7 mouse cellular contexts compared by ENCODE assay signal in genomic region chrX:103529185-103529584, GRCm38 (mm10).
DNase-seq lines count a peak whose midpoint lies in the region; ATAC-seq and TF ChIP-seq lines count a peak whose summit lies in the region.

No protein-coding gene starts in this region.

- peaks cover 16% of the 10 kb centered on the region for H3K4me1 ChIP-seq in bone marrow macrophage, adult 2 months (ENCODE audit: control insufficient read depth, insufficient read depth, low read length)
- peaks cover 5% of the 10 kb centered on the region; the same call in 1 of the 2 replicates for H3K4me1 ChIP-seq in embryonic facial prominence, embryonic 12.5 days
- no peaks in the 10 kb centered on the region for H3K4me1 ChIP-seq in intestine, postnatal 0 days (replicated peaks; ENCODE audit: control insufficient read depth, insufficient read depth, low read length)
- H3K4me1 ChIP-seq in limb, embryonic 11.5 days (ENCODE audit: control insufficient read depth, insufficient read depth, low read length), result no peaks in the 10 kb centered on the region
- peaks cover 9% of the 10 kb centered on the region for H3K4me1 ChIP-seq in midbrain, embryonic 11.5 days (ENCODE audit: control insufficient read depth, insufficient read depth, low read length)

- TF ChIP-seq CTCF in bone marrow macrophage, adult 2 months (IDR thresholded peaks at IDR 0.05; ENCODE audit: low read depth, low read length), result no peak
- no peak for TF ChIP-seq CTCF in intestine, postnatal 0 days (IDR thresholded peaks at IDR 0.05; ENCODE audit: low read depth)

- ATAC-seq in embryonic facial prominence, embryonic 12.5 days (ENCODE audit: insufficient number of reproducible peaks, insufficient read depth, low FRiP score, low TSS enrichment), result no peak; the same call in 1 of the 2 replicates
- ATAC-seq in intestine, postnatal 0 days, result peak; percentile 72
- ATAC-seq in limb, embryonic 11.5 days (ENCODE audit: insufficient number of reproducible peaks, low FRiP score, low TSS enrichment, low read depth), result peak; percentile 80; the same call in 1 of the 2 replicates
- ATAC-seq in midbrain, embryonic 11.5 days (ENCODE audit: low FRiP score), result peak; percentile 71

- H3K4me3 ChIP-seq in bone marrow macrophage, adult 2 months (ENCODE audit: insufficient read depth, low read length), result peak overlapping the region; percentile 32
- H3K4me3 ChIP-seq in embryonic facial prominence, embryonic 12.5 days, result 0 out of 2 replicates have a peak overlapping the region, but pooled peaks have one; percentile 5
- peak overlapping the region; percentile 9; the same call in 1 of the 2 replicates for H3K4me3 ChIP-seq in intestine, postnatal 0 days (ENCODE audit: low read depth, low read length)
- no peak overlapping the region for H3K4me3 ChIP-seq in limb, embryonic 11.5 days (ENCODE audit: low read depth, low read length)
- no peak overlapping the region for H3K4me3 ChIP-seq in midbrain, embryonic 11.5 days (ENCODE audit: low read depth, low read length)

- TF ChIP-seq POLR2A in bone marrow macrophage, adult 2 months (IDR thresholded peaks at IDR 0.05; ENCODE audit: borderline replicate concordance, low read depth, low read length), result no peak

- H3K27me3 ChIP-seq in embryonic facial prominence, embryonic 12.5 days, result no peaks in the 10 kb centered on the region
- no peaks in the 10 kb centered on the region for H3K27me3 ChIP-seq in intestine, postnatal 0 days (replicated peaks; ENCODE audit: control insufficient read depth, insufficient read depth, low read length)
- no peaks in the 10 kb centered on the region for H3K27me3 ChIP-seq in limb, embryonic 11.5 days (ENCODE audit: control insufficient read depth, insufficient read depth, low read length)
- no peaks in the 10 kb centered on the region for H3K27me3 ChIP-seq in midbrain, embryonic 11.5 days (ENCODE audit: control insufficient read depth, insufficient read depth, low read length)

- peak overlapping the region; percentile 95 for H3K27ac ChIP-seq in bone marrow macrophage, adult 2 months (ENCODE audit: insufficient read depth, low read depth, low read length)
- no peak overlapping the region for H3K27ac ChIP-seq in embryonic facial prominence, embryonic 12.5 days
- no peak overlapping the region for H3K27ac ChIP-seq in intestine, postnatal 0 days (ENCODE audit: low read depth, low read length)
- no peak overlapping the region for H3K27ac ChIP-seq in limb, embryonic 11.5 days (replicated peaks; ENCODE audit: low read depth, low read length)
- no peak overlapping the region for H3K27ac ChIP-seq in midbrain, embryonic 11.5 days (ENCODE audit: low read depth, low read length)

- no peak overlapping the region for H3K9ac ChIP-seq in embryonic facial prominence, embryonic 12.5 days
- H3K9ac ChIP-seq in intestine, postnatal 0 days (ENCODE audit: low read depth, low read length), result no peak overlapping the region
- no peak overlapping the region for H3K9ac ChIP-seq in limb, embryonic 11.5 days (ENCODE audit: low read length)
- H3K9ac ChIP-seq in midbrain, embryonic 11.5 days (ENCODE audit: low read length), result 0 out of 2 replicates have a peak overlapping the region, but pooled peaks have one; percentile 16

- H3K9me3 ChIP-seq in embryonic facial prominence, embryonic 12.5 days, result no peaks in the 10 kb centered on the region
- no peaks in the 10 kb centered on the region for H3K9me3 ChIP-seq in intestine, postnatal 0 days (ENCODE audit: control insufficient read depth)
- H3K9me3 ChIP-seq in limb, embryonic 11.5 days (ENCODE audit: control insufficient read depth, low read length), result no peaks in the 10 kb centered on the region
- H3K9me3 ChIP-seq in midbrain, embryonic 11.5 days (ENCODE audit: control insufficient read depth, low read length), result no peaks in the 10 kb centered on the region

- peak; percentile 97 for DNase-seq in heart, adult 11 months
- DNase-seq in limb, embryonic 11.5 days (ENCODE audit: low spot score), result peak; percentile 81
- DNase-seq in midbrain, embryonic 11.5 days (ENCODE audit: low spot score, missing footprints), result peak; percentile 94
- DNase-seq in spleen, adult 12 weeks (ENCODE audit: low spot score), result peak; percentile 49

- H3K4me2 ChIP-seq in embryonic facial prominence, embryonic 12.5 days (replicated peaks), result peak overlapping the region; percentile 39
- peak overlapping the region; percentile 50 for H3K4me2 ChIP-seq in intestine, postnatal 0 days (replicated peaks; ENCODE audit: low read depth)
- peak overlapping the region; percentile 27; the same call in 1 of the 2 replicates for H3K4me2 ChIP-seq in limb, embryonic 11.5 days (ENCODE audit: low read depth, severe bottlenecking)
- H3K4me2 ChIP-seq in midbrain, embryonic 11.5 days, result peak overlapping the region; percentile 30; the same call in 1 of the 2 replicates

- WGBS in embryonic facial prominence, embryonic 12.5 days, result 0% methylated on average over 17 of the region's 23 CpGs
- 1% methylated on average over 23 of the region's 23 CpGs for WGBS in intestine, postnatal 0 days
- 3% methylated on average over 23 of the region's 23 CpGs for WGBS in limb, embryonic 11.5 days
- 2% methylated on average over 23 of the region's 23 CpGs for WGBS in midbrain, embryonic 11.5 days

- H3K36me3 ChIP-seq in embryonic facial prominence, embryonic 12.5 days, result no peaks in the 10 kb centered on the region
- no peaks in the 10 kb centered on the region for H3K36me3 ChIP-seq in intestine, postnatal 0 days (ENCODE audit: control insufficient read depth, insufficient read depth)
- no peaks in the 10 kb centered on the region for H3K36me3 ChIP-seq in limb, embryonic 11.5 days (ENCODE audit: control insufficient read depth, insufficient read depth, low read length)
- H3K36me3 ChIP-seq in midbrain, embryonic 11.5 days (ENCODE audit: control insufficient read depth, insufficient read depth, low read length), result no peaks in the 10 kb centered on the region

Comparison
In these comparisons a context has a peak if more than half of its experiments do, and no peak if none do; other contexts are left out.
1. H3K4me3 ChIP-seq: peak in bone marrow macrophage, adult 2 months (single experiment), embryonic facial prominence, embryonic 12.5 days (single experiment) and intestine, postnatal 0 days (single experiment); none in limb, embryonic 11.5 days (single experiment) and midbrain, embryonic 11.5 days (single experiment).
2. Peak in every context shown above with its lines, with median percentiles within 50 percentile points of each other: H3K4me2 ChIP-seq and DNase-seq.